Mouse (Mus musculus): Measurements from ENCODE around the gene Krtap10-4. TPM values are rescaled to one million over a fixed set of nuclear protein-coding genes. Genes with fewer than 3 reads are reported as not detected.
"Not testable (repeated sequence)": the region's sequence is repeated elsewhere in the genome, so short reads cannot be mapped to it uniquely, and the experiment has no call there.

Gene Krtap10-4
- polyA plus RNA-seq, 1 experiment from 2014 or later, result not detected

GRCm38 (mm10) chr10:77835647-77836046 lies 8.8 kb upstream of the Krtap10-4 start, which contains the start of gene Krtap10-10:
Gene Krtap10-10, plus strand, starts transcription at chr10:77835947.
- Histone ChIP-seq H3K36me3 (no peaks in the 10 kb centered on the region), H3K9ac (no peak within 1 kb of the TSS), H3K27me3 (replicated peaks) (0 out of 2 replicates have a peak, but pooled peaks cover 5% of the 10 kb centered on the region), H3K4me1 (no peaks in the 10 kb centered on the region), H3K4me2 (no peak within 1 kb of the TSS), H3K27ac (replicated peaks) (no peak within 1 kb of the TSS), H3K9me3 (no peaks in the 10 kb centered on the region), H3K4me3 (no peak within 1 kb of the TSS)
- 62% methylated on average over 9 of the region's 9 CpGs for WGBS
- no peak for ATAC-seq (ENCODE audit: extremely low read depth, insufficient number of reproducible peaks, low FRiP score, low TSS enrichment)

DNA sequence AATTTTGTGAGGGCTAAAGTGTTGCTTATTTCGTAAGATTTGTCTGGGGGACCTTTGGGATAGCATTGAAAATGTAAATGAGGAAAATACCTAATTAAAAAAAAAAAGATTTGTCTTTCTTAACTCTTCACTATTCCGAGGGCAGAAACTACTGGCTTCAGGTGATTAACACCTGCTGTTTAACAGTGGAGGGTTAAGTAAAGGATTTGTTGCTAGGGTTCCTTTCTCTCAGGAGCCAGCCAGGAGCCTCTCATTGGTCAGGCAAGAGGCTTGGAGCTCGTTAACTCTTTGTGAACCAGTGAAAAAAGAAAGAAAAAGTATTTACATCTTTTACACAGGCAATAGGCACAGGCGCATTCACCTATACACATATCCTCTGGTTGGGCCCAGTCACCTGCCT lies 7.7 kb downstream of the Krtap10-4 start:
- Histone ChIP-seq H3K36me3 (no peaks in the 10 kb centered on the region), H3K9ac (no peak overlapping the region), H3K27ac (replicated peaks) (no peak overlapping the region), H3K4me1 (no peaks in the 10 kb centered on the region), H3K4me3 (no peak overlapping the region), H3K27me3 (replicated peaks) (peaks cover 4% of the 10 kb centered on the region; the same call in 1 of the 2 replicates), H3K9me3 (peaks cover 4% of the 10 kb centered on the region; the same call in 1 of the 2 replicates), H3K4me2 (no peak overlapping the region)
- no peak for ATAC-seq (ENCODE audit: extremely low read depth, insufficient number of reproducible peaks, low FRiP score, low TSS enrichment)
- 35% methylated on average over 4 of the region's 4 CpGs for WGBS

GRCm38 (mm10) chr10:77818523-77818922 lies 8.4 kb downstream of the Krtap10-4 start:
- no peak overlapping the region for H3K9ac ChIP-seq
- no peak overlapping the region for H3K27ac ChIP-seq (replicated peaks)
- no peaks in the 10 kb centered on the region for H3K9me3 ChIP-seq
- no peaks in the 10 kb centered on the region for H3K36me3 ChIP-seq
- WGBS, result 91% methylated on average over 4 of the region's 4 CpGs
- H3K4me3 ChIP-seq, result no peak overlapping the region
- H3K27me3 ChIP-seq (replicated peaks), result peaks cover 8% of the 10 kb centered on the region; the same call in 1 of the 2 replicates
- H3K4me2 ChIP-seq, result no peak overlapping the region
- peak; percentile 10; the same call in 1 of the 2 replicates for ATAC-seq (ENCODE audit: extremely low read depth, insufficient number of reproducible peaks, low FRiP score, low TSS enrichment)
- no peaks in the 10 kb centered on the region for H3K4me1 ChIP-seq

DNA sequence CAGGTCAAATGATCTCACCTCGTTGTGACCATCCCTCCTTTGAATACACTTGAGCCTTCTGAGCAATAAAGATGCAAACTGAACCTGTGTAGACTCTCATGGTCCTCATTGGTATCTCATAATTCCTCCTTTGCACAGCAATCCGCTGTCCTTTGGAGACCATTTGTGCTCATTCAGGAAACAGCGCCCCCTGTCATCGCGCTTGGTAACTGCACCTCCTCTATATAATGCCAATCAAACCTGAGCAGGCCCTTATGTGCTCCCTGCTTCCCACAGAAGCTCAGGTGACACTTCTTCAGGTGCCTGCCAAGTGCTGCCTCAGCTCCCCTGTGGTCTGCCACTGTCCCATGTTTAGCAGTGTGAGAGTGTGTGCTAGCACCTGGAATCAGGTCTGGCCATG lies 11.4 kb downstream of the Krtap10-4 start:
- Histone ChIP-seq H3K9me3 (no peaks in the 10 kb centered on the region), H3K36me3 (no peaks in the 10 kb centered on the region), H3K4me3 (no peak overlapping the region)

DNA sequence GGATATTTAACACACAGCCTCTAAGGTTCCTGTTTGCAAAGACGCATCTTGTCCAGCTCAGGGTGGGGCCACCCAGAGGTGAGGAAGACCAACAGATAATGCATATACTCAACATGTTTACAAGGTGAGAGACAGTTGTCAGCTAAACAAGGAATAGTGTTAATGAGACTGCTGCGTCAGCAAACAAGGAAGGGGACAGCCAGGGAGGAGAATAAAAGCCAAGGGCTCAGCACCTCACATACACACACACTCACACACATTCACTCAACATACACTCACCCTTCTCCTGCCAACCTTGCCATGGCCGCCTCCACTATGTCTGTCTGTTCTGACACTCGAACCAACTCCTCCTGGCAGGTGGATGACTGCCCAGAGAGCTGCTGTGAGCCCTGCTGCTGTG lies 12.5 kb downstream of the Krtap10-4 start, which contains the start of gene Gm2696:
Gene Gm2696, plus strand, starts transcription at position 301 of the 400 bp plus-strand sequence.
- H3K9me3 ChIP-seq, result peaks cover 3% of the 10 kb centered on the region; the same call in 1 of the 2 replicates
- no peak within 1 kb of the TSS for H3K4me2 ChIP-seq
- no peak within 1 kb of the TSS for H3K9ac ChIP-seq
- ATAC-seq (ENCODE audit: extremely low read depth, insufficient number of reproducible peaks, low FRiP score, low TSS enrichment), result no peak
- H3K4me1 ChIP-seq, result no peaks in the 10 kb centered on the region
- H3K4me3 ChIP-seq, result no peak within 1 kb of the TSS
- 37% methylated on average over 4 of the region's 4 CpGs for WGBS
- no peaks in the 10 kb centered on the region for H3K36me3 ChIP-seq
- H3K27me3 ChIP-seq (replicated peaks), result peaks cover 11% of the 10 kb centered on the region; the same call in 1 of the 2 replicates
- H3K27ac ChIP-seq (replicated peaks), result no peak within 1 kb of the TSS

More for the DNA sequence above, 11.4 kb downstream of the Krtap10-4 start:
- 21% methylated on average over 5 of the region's 5 CpGs for WGBS
- Histone ChIP-seq H3K4me1 (no peaks in the 10 kb centered on the region), H3K27ac (replicated peaks) (no peak overlapping the region), H3K27me3 (replicated peaks) (peaks cover 11% of the 10 kb centered on the region; the same call in 1 of the 2 replicates), H3K4me2 (no peak overlapping the region), H3K9ac (no peak overlapping the region)
- no peak for ATAC-seq (ENCODE audit: extremely low read depth, insufficient number of reproducible peaks, low FRiP score, low TSS enrichment)

- no peaks in the 10 kb centered on the region for H3K36me3 ChIP-seq
- H3K4me1 ChIP-seq, result no peaks in the 10 kb centered on the region
- H3K27me3 ChIP-seq (replicated peaks), result peaks cover 11% of the 10 kb centered on the region; the same call in 1 of the 2 replicates
- no peak within 1 kb of the TSS for H3K4me3 ChIP-seq
- no peak for ATAC-seq (ENCODE audit: extremely low read depth, insufficient number of reproducible peaks, low FRiP score, low TSS enrichment)
- no peak within 1 kb of the TSS for H3K9ac ChIP-seq
- 58% methylated on average over 5 of the region's 5 CpGs for WGBS
- H3K27ac ChIP-seq (replicated peaks), result no peak within 1 kb of the TSS
- H3K4me2 ChIP-seq, result no peak within 1 kb of the TSS
- peaks cover 3% of the 10 kb centered on the region; the same call in 1 of the 2 replicates for H3K9me3 ChIP-seq
Measured at GRCm38 (mm10) chr10:77811743-77812142, 15.2 kb downstream of the Krtap10-4 start, which contains the start of gene Gm9507. Gene Gm9507, minus strand, starts transcription at chr10:77811843.

- ATAC-seq (ENCODE audit: extremely low read depth, insufficient number of reproducible peaks, low FRiP score, low TSS enrichment), result no peak
- no peaks in the 10 kb centered on the region for H3K9me3 ChIP-seq
- H3K4me3 ChIP-seq, result no peak overlapping the region
- no peak overlapping the region for H3K4me2 ChIP-seq
- no peak overlapping the region for H3K9ac ChIP-seq
- H3K27me3 ChIP-seq (replicated peaks), result no peaks in the 10 kb centered on the region
- H3K27ac ChIP-seq (replicated peaks), result no peak overlapping the region
- no peaks in the 10 kb centered on the region for H3K36me3 ChIP-seq
- WGBS, result 62% methylated on average over 3 of the region's 3 CpGs
- H3K4me1 ChIP-seq, result peaks cover 4% of the 10 kb centered on the region
Measured at GRCm38 (mm10) chr10:77804095-77804494, 22.8 kb downstream of the Krtap10-4 start.

DNA sequence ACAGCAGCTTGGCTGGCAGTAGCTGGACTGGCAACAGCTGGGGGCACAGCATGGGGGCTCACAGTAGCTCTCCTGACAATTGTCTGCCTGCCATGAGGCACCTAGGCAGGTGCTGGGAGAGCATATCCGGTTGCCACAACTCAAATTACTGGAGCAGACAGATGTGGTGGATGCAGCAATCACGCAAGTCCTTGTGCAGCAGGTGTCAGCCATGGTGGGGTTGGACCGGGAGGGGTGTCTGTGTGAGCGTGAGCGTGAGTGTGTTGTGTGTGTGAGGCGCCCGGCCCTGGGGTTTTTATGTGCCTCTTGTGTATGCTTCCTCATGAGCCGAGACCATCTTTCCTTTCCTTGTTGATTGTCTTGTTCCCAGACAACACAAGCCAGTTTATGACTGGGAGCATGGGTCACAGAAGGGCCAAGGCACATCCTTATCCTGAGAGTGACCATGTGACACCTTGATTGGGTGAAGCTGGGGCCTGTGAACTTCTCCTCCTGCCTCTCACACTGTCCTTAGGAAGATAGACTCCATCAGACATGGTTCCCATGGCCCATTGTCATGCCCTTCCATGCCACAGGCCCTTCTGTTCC lies 27.9 kb downstream of the Krtap10-4 start, which contains the start of gene Gm19668:
Gene Gm19668, minus strand, starts transcription at position 213 of the 588 bp plus-strand sequence.
- Histone ChIP-seq H3K36me3 (no peaks in the 10 kb centered on the region), H3K27me3 (replicated peaks) (no peaks in the 10 kb centered on the region), H3K27ac (replicated peaks) (peak within 1 kb of the TSS; percentile 30; the same call in 1 of the 2 replicates), H3K4me2 (no peak within 1 kb of the TSS), H3K9ac (no peak within 1 kb of the TSS), H3K4me3 (no peak within 1 kb of the TSS), H3K4me1 (peaks cover 19% of the 10 kb centered on the region), H3K9me3 (no peaks in the 10 kb centered on the region)
- no peak for ATAC-seq (ENCODE audit: extremely low read depth, insufficient number of reproducible peaks, low FRiP score, low TSS enrichment)
- 53% methylated on average over 8 of the region's 8 CpGs for WGBS

DNA sequence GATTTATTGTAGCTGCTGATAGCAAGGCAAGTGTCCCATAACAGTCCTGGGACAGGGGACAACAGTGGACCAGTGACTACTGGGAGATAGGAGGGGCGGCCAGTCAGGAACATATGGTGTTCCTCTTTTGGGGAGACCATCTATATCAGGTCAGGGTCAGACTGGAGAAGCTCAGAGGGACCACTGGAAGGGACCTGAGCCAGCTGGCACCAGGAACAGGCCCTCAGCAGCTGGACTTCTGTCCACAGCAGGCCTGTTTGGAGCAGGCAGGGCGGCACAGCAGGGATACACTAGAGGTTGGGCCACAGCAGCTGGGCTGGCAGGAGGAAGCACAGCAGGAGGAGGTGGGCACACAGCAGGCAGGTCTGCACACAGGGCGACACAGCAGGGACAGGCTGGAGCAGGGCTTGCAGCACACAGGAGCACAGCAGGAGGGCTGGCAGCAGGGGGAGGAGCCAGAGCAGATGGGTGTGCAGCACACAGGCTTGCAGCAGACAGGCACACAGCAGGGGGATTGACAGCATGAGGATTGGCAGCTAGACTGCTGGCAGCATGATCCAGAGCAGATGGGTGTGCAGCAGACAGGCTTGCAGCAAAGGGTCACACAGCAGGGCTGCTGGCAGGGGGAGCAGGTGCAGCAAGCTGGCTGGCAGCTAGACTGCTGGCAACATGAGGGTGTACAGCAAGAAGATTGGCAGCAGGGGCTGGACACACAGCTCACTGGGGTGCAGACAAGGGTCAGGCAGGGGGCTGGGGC lies 28.6 kb downstream of the Krtap10-4 start:
- H3K27ac ChIP-seq (replicated peaks), result peak overlapping the region; percentile 30; the same call in 1 of the 2 replicates
- not testable (repeated sequence) for H3K4me3 ChIP-seq; H3K9me3 ChIP-seq; H3K36me3 ChIP-seq; H3K27me3 ChIP-seq (replicated peaks); H3K9ac ChIP-seq; H3K4me2 ChIP-seq; ATAC-seq (ENCODE audit: extremely low read depth, insufficient number of reproducible peaks, low FRiP score, low TSS enrichment)
- peaks cover 19% of the 10 kb centered on the region for H3K4me1 ChIP-seq
- WGBS, result 27% methylated on average over 3 of the region's 3 CpGs

DNA sequence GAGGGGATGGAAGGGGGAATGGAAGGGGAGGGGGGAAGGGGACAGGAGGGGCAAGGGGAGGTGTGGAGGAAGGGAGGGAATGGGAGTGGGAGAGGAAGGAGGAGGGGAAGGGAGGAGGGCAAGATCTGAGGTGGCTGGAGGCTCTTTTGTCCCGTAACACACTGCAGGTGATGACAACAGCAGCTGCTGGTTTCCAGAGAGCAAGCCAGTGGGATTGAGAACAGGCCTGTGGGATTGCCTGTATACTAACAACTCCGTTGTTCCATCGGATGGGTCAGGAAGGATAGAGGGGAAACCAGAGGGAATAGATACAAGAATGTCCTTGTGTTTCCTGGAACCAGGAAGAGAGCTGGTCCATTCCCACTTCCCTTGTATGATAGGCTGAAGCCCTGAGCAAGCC lies 29.2 kb downstream of the Krtap10-4 start:
- no peaks in the 10 kb centered on the region for H3K27me3 ChIP-seq (replicated peaks)
- WGBS, result 5% methylated on average over 3 of the region's 3 CpGs

DNA sequence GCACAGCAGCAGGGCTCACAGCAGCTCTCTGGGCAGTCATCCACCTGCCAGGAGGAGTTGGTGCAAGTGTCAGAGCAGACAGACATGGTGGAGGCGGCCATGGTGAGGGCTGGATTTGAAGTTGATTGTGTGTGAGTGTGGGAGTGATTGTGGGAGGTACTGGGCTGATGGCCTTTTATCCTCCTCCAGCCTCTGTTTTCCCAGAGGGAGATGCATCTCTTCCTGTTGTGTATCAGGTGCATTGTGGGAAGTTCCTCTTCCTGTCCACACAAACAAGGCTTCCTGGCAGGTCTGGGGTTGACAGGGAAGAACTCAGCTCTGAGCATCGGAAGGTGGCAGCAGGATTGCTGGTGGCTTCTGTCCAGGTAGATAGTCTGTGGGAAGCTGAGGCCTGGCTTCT lies 31.9 kb downstream of the Krtap10-4 start, which contains the start of gene Gm9639:
Gene Gm9639, minus strand, starts transcription at position 101 of the 400 bp plus-strand sequence.
- 57% methylated on average over 2 of the region's 2 CpGs for WGBS
- H3K9ac ChIP-seq, result no peak within 1 kb of the TSS
- ATAC-seq (ENCODE audit: extremely low read depth, insufficient number of reproducible peaks, low FRiP score, low TSS enrichment), result no peak
- H3K36me3 ChIP-seq, result no peaks in the 10 kb centered on the region
- H3K27ac ChIP-seq (replicated peaks), result no peak within 1 kb of the TSS
- H3K4me2 ChIP-seq, result no peak within 1 kb of the TSS
- H3K27me3 ChIP-seq (replicated peaks), result no peaks in the 10 kb centered on the region
- no peaks in the 10 kb centered on the region for H3K9me3 ChIP-seq
- no peak within 1 kb of the TSS for H3K4me3 ChIP-seq
- peaks cover 19% of the 10 kb centered on the region for H3K4me1 ChIP-seq

More for the DNA sequence above, 29.2 kb downstream of the Krtap10-4 start:
- Histone ChIP-seq H3K36me3 (no peaks in the 10 kb centered on the region), H3K27ac (replicated peaks) (peak overlapping the region; percentile 30; the same call in 1 of the 2 replicates), H3K4me3 (no peak overlapping the region), H3K4me1 (peaks cover 19% of the 10 kb centered on the region), H3K4me2 (no peak overlapping the region), H3K9me3 (no peaks in the 10 kb centered on the region), H3K9ac (no peak overlapping the region)
- ATAC-seq (ENCODE audit: extremely low read depth, insufficient number of reproducible peaks, low FRiP score, low TSS enrichment), result no peak

Measured in heart, embryonic 13.5 days (tissue).